Mouse (Mus musculus): ENCODE measurements around the gene Bbs12. TPM values are rescaled to one million over a fixed set of nuclear protein-coding genes. Genes with fewer than 3 reads are reported as not detected.

The Bbs12 gene
- polyA plus RNA-seq, 1 experiment from 2014 or later, result 8.4 TPM

DNA sequence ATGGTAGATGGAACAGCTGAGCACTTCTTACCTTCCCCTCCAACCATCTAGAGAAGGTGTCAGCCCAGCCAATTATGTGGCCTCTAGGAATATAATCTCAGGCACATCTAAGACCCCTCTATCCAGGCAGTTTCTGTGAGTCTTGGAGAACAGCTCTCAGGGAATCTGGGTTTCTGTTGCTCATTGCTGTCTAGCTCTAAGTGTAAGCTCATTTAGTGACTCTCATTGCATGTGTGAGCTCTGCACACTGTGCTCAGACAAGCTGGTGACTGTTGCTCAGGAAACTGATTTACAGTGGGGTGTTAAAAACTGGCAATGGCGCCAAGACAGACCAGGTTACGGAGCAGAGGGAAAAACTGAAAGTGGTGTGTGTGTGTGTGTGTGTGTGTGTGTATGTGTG is 20.4 kb upstream of the Bbs12 start:
- Histone ChIP-seq H3K27ac (no peak overlapping the region), H3K4me2 (replicated peaks) (no peak overlapping the region), H3K4me3 (no peak overlapping the region), H3K9ac (no peak overlapping the region), H3K36me3 (no peaks in the 10 kb centered on the region), H3K9me3 (no peaks in the 10 kb centered on the region), H3K27me3 (no peaks in the 10 kb centered on the region), H3K4me1 (no peaks in the 10 kb centered on the region)
- 89% methylated on average over 2 of the region's 2 CpGs for WGBS
- ATAC-seq (ENCODE audit: insufficient number of reproducible peaks, insufficient read depth, low FRiP score, low TSS enrichment), result no peak

DNA sequence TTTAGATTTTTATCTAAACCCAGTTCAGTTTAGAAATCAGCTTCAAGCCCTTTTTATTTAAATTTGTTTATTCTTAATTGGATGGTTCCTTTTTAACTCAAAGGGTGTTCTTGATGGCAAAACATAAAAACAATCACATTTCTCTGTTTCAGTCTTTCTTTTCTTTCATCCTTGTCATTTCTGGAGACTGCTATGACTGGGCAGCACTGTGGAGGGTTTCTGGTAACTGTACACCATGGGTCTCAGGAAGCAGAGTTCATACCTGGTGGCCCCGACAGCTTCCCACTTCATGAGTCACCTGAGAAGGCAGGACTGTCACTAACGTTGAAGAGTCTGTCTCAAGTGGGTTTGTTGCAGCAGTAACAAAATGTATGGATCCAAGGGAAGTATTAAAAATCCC is 19.7 kb upstream of the Bbs12 start:
- H3K27me3 ChIP-seq, result no peaks in the 10 kb centered on the region
- no peak for ATAC-seq (ENCODE audit: insufficient number of reproducible peaks, insufficient read depth, low FRiP score, low TSS enrichment)
- 64% methylated on average over 2 of the region's 2 CpGs for WGBS
- no peaks in the 10 kb centered on the region for H3K4me1 ChIP-seq
- no peak overlapping the region for H3K9ac ChIP-seq
- H3K27ac ChIP-seq, result no peak overlapping the region
- no peaks in the 10 kb centered on the region for H3K36me3 ChIP-seq
- no peak overlapping the region for H3K4me3 ChIP-seq
- H3K4me2 ChIP-seq (replicated peaks), result no peak overlapping the region
- H3K9me3 ChIP-seq, result no peaks in the 10 kb centered on the region

DNA sequence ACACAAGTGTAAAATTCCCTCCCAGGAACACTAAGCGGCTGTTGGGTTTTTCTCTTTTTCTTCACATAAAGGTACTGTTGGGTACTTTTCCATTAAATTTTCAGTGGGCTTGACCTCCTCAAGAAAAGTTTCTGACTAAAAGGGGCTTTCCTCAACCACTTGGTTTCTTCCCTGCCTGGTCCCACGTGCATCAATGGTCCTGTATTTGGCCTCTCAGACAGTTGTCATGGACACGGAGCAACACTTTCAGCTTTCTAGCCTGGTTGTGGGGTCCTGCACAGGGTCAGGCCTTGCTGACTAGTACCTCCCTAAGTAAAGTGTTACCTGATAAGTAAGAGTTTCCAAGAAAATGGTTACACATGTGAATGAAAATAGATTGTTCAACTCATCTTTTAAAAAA is 12.9 kb upstream of the Bbs12 start:
- Histone ChIP-seq H3K4me2 (replicated peaks) (no peak overlapping the region), H3K9ac (no peak overlapping the region), H3K4me1 (no peaks in the 10 kb centered on the region), H3K4me3 (no peak overlapping the region), H3K9me3 (no peaks in the 10 kb centered on the region), H3K36me3 (no peaks in the 10 kb centered on the region), H3K27me3 (no peaks in the 10 kb centered on the region), H3K27ac (no peak overlapping the region)
- ATAC-seq (ENCODE audit: insufficient number of reproducible peaks, insufficient read depth, low FRiP score, low TSS enrichment), result no peak
- 79% methylated on average over 3 of the region's 3 CpGs for WGBS

DNA sequence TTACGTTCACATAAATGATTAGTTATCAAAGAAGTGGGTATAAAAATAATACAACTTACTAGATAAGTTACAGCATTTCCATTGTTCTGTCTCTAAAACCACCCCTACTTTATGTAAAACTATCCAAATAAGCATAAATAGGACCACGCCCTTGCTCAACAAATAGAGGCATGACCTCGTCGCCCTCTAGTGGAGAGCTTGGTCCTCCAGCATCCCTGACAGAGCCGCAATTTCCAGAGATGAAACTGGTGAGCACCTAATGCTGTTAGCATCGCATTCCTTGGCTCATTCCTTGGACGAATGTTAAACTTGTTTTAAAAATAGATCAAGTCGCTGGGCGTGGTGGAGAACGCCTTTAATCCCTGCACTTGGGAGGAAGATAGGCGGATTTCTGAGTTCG is 9.7 kb upstream of the Bbs12 start:
- Histone ChIP-seq H3K9ac (no peak overlapping the region), H3K4me2 (replicated peaks) (no peak overlapping the region), H3K27ac (no peak overlapping the region), H3K9me3 (no peaks in the 10 kb centered on the region), H3K36me3 (no peaks in the 10 kb centered on the region), H3K27me3 (no peaks in the 10 kb centered on the region), H3K4me1 (no peaks in the 10 kb centered on the region), H3K4me3 (no peak overlapping the region)
- 31% methylated on average over 12 of the region's 12 CpGs for WGBS
- ATAC-seq (ENCODE audit: insufficient number of reproducible peaks, insufficient read depth, low FRiP score, low TSS enrichment), result no peak

DNA sequence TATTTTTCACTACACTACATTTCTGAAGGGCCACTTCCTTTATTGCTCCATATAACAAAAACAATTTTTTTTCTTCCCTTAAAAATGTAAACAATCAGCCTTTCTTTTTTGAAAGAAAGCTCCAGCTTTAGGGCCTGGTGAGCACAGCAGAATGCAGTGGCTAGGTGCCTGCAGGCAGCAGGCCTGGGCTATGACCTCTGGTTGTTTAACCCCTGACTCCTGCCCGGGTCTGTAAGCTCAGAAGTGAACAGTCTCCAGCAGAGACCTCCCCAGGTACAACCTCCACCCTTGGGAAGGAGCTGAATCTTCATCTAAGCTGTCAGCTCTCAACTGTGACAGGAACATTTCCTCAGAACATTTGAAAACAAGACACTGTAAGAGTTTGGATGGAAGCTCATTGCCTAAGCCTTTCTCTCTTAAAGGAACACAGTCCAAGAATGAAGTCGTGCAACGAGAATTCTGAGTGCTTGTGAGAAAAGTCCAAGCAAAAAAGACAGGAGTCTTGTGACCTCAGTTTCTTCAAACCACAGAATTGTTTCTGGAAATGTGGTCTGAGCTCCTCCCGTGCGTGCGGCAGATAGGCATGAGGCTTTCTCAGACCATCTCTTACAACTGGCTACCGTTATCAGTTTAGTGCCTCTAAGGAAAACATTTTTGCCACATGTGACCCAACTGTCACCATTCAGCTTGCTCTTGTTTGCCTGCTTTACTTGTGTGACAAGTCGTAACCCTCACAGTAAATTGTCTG is 8.8 kb upstream of the Bbs12 start:
- no peak overlapping the region for H3K4me2 ChIP-seq (replicated peaks)
- H3K27ac ChIP-seq, result no peak overlapping the region
- H3K4me3 ChIP-seq, result no peak overlapping the region
- 62% methylated on average over 8 of the region's 8 CpGs for WGBS
- H3K4me1 ChIP-seq, result no peaks in the 10 kb centered on the region
- no peaks in the 10 kb centered on the region for H3K27me3 ChIP-seq
- no peak overlapping the region for H3K9ac ChIP-seq
- ATAC-seq (ENCODE audit: insufficient number of reproducible peaks, insufficient read depth, low FRiP score, low TSS enrichment), result no peak
- H3K9me3 ChIP-seq, result no peaks in the 10 kb centered on the region
- H3K36me3 ChIP-seq, result no peaks in the 10 kb centered on the region

DNA sequence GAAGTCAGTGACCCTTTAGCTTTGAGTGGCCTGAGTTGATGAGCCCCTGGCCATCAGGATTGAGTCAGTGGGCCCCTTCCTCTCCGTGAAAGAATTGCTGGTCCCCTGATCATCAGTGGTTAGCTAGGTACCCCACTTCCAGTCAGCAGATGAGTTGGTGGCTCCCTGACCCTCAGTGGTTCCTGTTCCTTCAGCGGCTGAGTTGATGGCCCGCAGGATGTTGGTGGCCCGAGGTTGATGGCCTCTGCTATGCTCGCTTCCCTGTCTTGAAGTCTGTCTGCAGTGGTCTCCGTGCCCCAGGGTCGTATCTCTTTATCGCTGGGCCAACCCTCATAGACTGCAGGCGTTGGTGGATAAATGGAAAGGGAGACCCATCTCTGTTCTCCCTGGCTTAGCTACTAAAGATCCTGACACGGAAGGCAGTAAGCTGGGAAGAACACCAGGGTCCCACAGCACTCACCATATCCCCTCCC is 421 bp upstream of the Bbs12 start:
- peak overlapping the region; percentile 64 for H3K4me2 ChIP-seq (replicated peaks)
- peak overlapping the region; percentile 88 for H3K9ac ChIP-seq
- H3K4me1 ChIP-seq, result peaks cover 5% of the 10 kb centered on the region
- ATAC-seq (ENCODE audit: insufficient number of reproducible peaks, insufficient read depth, low FRiP score, low TSS enrichment), result no peak; the same call in 1 of the 2 replicates
- no peaks in the 10 kb centered on the region for H3K27me3 ChIP-seq
- H3K36me3 ChIP-seq, result no peaks in the 10 kb centered on the region
- peak overlapping the region; percentile 73 for H3K4me3 ChIP-seq
- H3K9me3 ChIP-seq, result no peaks in the 10 kb centered on the region
- peak overlapping the region; percentile 85; the same call in 1 of the 2 replicates for H3K27ac ChIP-seq
- 4% methylated on average over 10 of the region's 10 CpGs for WGBS

DNA sequence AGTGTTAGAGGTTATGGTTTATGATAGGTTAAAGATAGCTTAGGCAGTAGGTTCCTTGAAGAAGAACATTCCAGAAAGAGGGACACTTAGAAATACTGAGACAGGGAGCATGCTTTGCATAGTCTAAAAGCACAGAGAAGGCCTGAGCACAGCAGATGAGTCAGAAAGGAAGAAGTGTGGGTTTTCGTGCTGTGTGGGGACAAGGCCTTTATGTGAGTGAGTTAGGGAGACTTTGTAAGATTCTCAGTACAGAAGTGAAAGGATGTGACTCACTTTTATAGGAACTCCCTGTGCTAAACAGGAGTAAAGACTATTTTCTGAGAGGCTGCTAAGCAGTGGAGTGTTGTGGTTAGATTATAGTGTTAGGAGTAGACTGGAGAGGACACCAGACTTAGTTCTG is 1.0 kb downstream of the Bbs12 start:
- Histone ChIP-seq H3K4me1 (peaks cover 5% of the 10 kb centered on the region), H3K4me3 (peak overlapping the region; percentile 73), H3K9me3 (no peaks in the 10 kb centered on the region), H3K9ac (peak overlapping the region; percentile 88), H3K27me3 (no peaks in the 10 kb centered on the region), H3K27ac (no peak overlapping the region), H3K4me2 (replicated peaks) (peak overlapping the region; percentile 64), H3K36me3 (no peaks in the 10 kb centered on the region)
- WGBS, result 47% methylated on average over 1 of the region's 1 CpGs
- ATAC-seq (ENCODE audit: insufficient number of reproducible peaks, insufficient read depth, low FRiP score, low TSS enrichment), result no peak

DNA sequence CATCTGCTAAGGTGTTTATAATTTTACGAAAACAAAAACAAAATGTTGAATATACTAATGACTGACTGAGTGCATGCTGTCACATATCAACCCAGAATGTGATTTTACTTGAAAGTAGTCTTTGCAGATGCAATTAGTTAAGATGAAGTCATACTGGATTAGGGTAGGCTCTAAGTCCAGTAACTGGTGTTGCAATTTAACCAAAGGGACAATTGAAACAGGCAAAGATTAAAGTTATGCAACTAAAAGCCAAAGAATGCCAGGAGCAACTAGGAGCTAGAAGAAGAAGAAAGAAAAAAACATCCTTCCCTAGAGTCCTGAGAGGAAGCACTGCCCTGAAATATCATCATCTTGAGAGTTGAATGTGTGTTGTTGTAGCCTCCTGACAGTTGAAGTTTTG is 3.9 kb downstream of the Bbs12 start:
- Histone ChIP-seq H3K9ac (no peak overlapping the region), H3K4me1 (peaks cover 5% of the 10 kb centered on the region), H3K4me3 (no peak overlapping the region), H3K27ac (no peak overlapping the region), H3K27me3 (no peaks in the 10 kb centered on the region), H3K9me3 (no peaks in the 10 kb centered on the region), H3K36me3 (peaks cover 7% of the 10 kb centered on the region), H3K4me2 (replicated peaks) (no peak overlapping the region)
- ATAC-seq (ENCODE audit: insufficient number of reproducible peaks, insufficient read depth, low FRiP score, low TSS enrichment), result no peak
- WGBS, result 83% methylated on average over 1 of the region's 1 CpGs

DNA sequence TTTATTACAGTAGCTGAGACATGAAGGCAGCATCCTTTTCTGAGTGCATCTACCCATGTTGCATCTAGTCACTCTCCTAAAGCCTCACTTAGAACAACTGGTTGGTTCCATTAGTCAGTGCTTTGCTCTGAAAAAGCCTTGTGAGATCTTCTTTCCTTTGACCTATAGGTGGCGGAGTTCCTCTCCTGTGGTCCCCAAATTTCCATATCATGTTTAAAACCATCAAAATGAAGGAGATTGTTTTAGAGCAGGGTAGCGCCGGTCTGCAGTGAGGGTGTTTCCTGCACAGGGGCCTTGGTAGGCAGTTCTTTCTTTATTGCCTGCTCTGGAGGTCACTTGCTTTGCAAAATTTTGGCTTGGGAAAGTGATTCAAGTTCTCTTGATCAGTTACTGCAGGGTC is 12.0 kb downstream of the Bbs12 start:
- Histone ChIP-seq H3K4me2 (replicated peaks) (no peak overlapping the region), H3K36me3 (peaks cover 7% of the 10 kb centered on the region), H3K4me1 (no peaks in the 10 kb centered on the region), H3K9ac (no peak overlapping the region), H3K27me3 (no peaks in the 10 kb centered on the region), H3K4me3 (no peak overlapping the region), H3K27ac (no peak overlapping the region), H3K9me3 (no peaks in the 10 kb centered on the region)
- 31% methylated on average over 3 of the region's 3 CpGs for WGBS
- ATAC-seq (ENCODE audit: insufficient number of reproducible peaks, insufficient read depth, low FRiP score, low TSS enrichment), result no peak

DNA sequence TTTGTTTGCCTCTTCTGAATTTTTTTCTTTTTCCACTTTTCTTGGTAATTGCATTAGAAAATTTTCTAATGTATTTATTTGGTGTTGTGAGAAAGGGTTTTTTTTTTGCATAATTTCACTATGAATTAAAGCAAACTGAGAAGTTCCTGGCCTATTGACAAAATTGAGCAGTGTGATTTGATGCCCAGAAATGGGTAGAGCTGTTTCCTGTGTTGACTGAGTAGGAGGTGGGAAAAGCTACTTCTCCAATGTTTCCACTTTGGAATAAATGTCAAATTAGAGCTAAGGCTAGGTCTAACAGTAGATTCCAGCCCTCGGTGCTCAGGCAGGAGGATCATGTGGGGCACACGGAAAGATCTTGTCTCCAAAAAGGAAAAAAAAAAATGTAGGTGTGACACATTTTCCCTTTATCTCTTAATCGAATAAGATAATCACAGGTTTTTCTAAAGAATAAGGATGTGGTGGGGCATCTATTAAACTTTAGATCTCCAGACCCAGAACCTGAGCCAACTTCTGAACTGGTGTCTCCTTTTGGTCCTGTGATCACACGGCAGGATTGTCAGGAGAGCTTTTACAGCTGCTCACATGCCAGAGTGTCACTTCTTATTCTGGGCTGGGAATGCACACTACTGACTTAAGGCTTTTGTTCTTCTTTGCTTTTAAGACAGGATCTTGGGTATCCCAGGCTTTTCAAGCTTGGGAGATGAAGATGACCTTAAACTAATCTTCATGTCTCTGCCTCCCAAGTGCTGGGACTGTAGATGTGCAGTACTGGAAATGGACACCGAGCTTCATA is 13.2 kb downstream of the Bbs12 start:
- Histone ChIP-seq H3K4me2 (replicated peaks) (no peak overlapping the region), H3K27me3 (no peaks in the 10 kb centered on the region), H3K27ac (no peak overlapping the region), H3K9me3 (no peaks in the 10 kb centered on the region), H3K4me1 (no peaks in the 10 kb centered on the region), H3K9ac (no peak overlapping the region), H3K4me3 (no peak overlapping the region), H3K36me3 (no peaks in the 10 kb centered on the region; the same call in 1 of the 2 replicates)
- whole genome bisulfite sequencing, result 84% methylated on average over 5 of the region's 5 CpGs
- ATAC-seq (ENCODE audit: insufficient number of reproducible peaks, insufficient read depth, low FRiP score, low TSS enrichment), result no peak

DNA sequence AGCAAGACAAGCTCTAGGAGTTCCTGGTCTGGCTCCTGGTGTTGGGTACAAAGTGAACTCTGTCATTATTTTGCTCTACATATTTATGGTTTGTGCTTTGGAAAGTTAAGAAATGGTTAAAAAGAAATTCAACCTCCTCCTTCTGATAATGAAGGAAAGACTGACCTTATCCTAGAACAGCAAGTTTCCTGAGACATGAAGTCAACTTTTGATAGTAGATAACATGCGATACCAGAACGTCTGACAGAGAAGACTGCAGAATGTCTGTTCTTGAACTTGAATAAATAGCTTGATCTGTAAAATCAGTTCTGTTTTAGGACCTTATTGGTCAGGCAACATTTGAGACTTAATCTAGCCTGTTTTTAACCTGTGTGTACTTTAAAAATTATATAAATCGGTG is 14.3 kb downstream of the Bbs12 start:
- no peaks in the 10 kb centered on the region for H3K27me3 ChIP-seq
- no peak overlapping the region for H3K9ac ChIP-seq
- no peaks in the 10 kb centered on the region for H3K4me1 ChIP-seq
- H3K27ac ChIP-seq, result no peak overlapping the region
- H3K9me3 ChIP-seq, result no peaks in the 10 kb centered on the region
- H3K4me2 ChIP-seq (replicated peaks), result no peak overlapping the region
- WGBS, result 83% methylated on average over 3 of the region's 3 CpGs
- H3K4me3 ChIP-seq, result no peak overlapping the region
- no peak for ATAC-seq (ENCODE audit: insufficient number of reproducible peaks, insufficient read depth, low FRiP score, low TSS enrichment)
- no peaks in the 10 kb centered on the region for H3K36me3 ChIP-seq

DNA sequence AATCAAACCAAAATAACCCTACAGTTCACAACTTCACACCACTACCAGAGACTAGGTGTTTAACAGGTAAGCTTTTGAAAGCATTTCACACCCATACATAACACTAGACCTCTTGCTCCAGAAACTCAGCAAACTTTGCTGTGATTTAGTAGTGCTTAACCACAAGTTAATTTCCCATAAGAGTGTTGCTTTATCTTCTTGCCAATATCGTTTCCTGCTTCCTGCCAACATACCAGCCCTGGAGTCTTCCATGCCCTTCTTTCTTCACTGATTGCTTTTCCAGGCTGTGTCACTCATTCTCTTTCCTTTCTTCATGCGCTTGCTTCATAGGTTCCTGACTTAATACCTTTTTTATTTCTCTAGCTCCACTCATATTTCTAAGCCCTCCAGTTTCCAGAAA is 16.1 kb downstream of the Bbs12 start:
- H3K27me3 ChIP-seq, result no peaks in the 10 kb centered on the region
- no peaks in the 10 kb centered on the region for H3K4me1 ChIP-seq
- no peak overlapping the region for H3K27ac ChIP-seq
- H3K4me3 ChIP-seq, result no peak overlapping the region
- no peak overlapping the region for H3K4me2 ChIP-seq (replicated peaks)
- no peak overlapping the region for H3K9ac ChIP-seq
- H3K9me3 ChIP-seq, result no peaks in the 10 kb centered on the region
- H3K36me3 ChIP-seq, result no peaks in the 10 kb centered on the region
- no peak for ATAC-seq (ENCODE audit: insufficient number of reproducible peaks, insufficient read depth, low FRiP score, low TSS enrichment)
- WGBS, result 76% methylated on average over 2 of the region's 2 CpGs
